Mouse (Mus musculus) cerebellum, adult 2 months (tissue): Measurements from ENCODE around the gene Hemk1. TPM values are rescaled to one million over a fixed set of nuclear protein-coding genes. Genes with fewer than 3 reads are reported as not detected.

Source experiments
- DNase-seq, 2 experiments: peaks; one replicate each; pipeline ENCODE4 v3.0.0; 2021
- H3K27ac ChIP-seq: fragments of 200-500 bp; 2 replicates; pipeline ENCODE4 v1.5.1; 2012; ENCODE audit warnings: low read length, control low read depth, inconsistent platforms; ENCODE audit not compliant: insufficient read depth
- H3K27me3 ChIP-seq: fragments of 200-500 bp; 2 replicates; pipeline ENCODE4 v1.6.1; 2012; ENCODE audit warnings: inconsistent platforms, mild to moderate bottlenecking, low read length, moderate library complexity; ENCODE audit not compliant: control insufficient read depth, insufficient read depth
- H3K4me1 ChIP-seq: fragments of 200-500 bp; 2 replicates; pipeline ENCODE4 v1.6.1; 2011; ENCODE audit warnings: low read length; ENCODE audit not compliant: control insufficient read depth, insufficient read depth
- H3K4me3 ChIP-seq: fragments of 200-500 bp; replicated peaks from 2 replicates; pipeline ENCODE3; 2011; ENCODE audit warnings: mild to moderate bottlenecking, low read depth, low read length, control low read depth; ENCODE audit not compliant: insufficient read depth
- CTCF ChIP-seq: fragments of 200-500 bp; IDR thresholded peaks from 2 replicates; pipeline ENCODE4 v1.5.1; 2011; ENCODE audit warnings: low read depth, mild to moderate bottlenecking, control low read depth, low read length, moderate library complexity, borderline replicate concordance; ENCODE audit not compliant: insufficient read depth
- POLR2A ChIP-seq: fragments of 200-500 bp; IDR thresholded peaks from 2 replicates; pipeline ENCODE4 v1.6.1; 2011; ENCODE audit warnings: low read length, control low read depth, borderline replicate concordance; ENCODE audit not compliant: insufficient read depth
- WGBS: fragments of 180-500 bp; shearing (Covaris S2); methylation state at CpG from one replicate; pipeline ENCODE4 v1.1.7; 2018; 5-methylcytosine and 5-hydroxymethylcytosine counted together
- polyA plus RNA-seq: library from polyadenylated mRNA; depleted of rRNA; stranded (reverse); fragments of >200 nt; gene quantifications from 2 replicates; pipeline ENCODE4 v1.2.3, GENCODE M21; 2012

Gene Hemk1
- polyA plus RNA-seq, 1 experiment: 27.8 TPM

DNA sequence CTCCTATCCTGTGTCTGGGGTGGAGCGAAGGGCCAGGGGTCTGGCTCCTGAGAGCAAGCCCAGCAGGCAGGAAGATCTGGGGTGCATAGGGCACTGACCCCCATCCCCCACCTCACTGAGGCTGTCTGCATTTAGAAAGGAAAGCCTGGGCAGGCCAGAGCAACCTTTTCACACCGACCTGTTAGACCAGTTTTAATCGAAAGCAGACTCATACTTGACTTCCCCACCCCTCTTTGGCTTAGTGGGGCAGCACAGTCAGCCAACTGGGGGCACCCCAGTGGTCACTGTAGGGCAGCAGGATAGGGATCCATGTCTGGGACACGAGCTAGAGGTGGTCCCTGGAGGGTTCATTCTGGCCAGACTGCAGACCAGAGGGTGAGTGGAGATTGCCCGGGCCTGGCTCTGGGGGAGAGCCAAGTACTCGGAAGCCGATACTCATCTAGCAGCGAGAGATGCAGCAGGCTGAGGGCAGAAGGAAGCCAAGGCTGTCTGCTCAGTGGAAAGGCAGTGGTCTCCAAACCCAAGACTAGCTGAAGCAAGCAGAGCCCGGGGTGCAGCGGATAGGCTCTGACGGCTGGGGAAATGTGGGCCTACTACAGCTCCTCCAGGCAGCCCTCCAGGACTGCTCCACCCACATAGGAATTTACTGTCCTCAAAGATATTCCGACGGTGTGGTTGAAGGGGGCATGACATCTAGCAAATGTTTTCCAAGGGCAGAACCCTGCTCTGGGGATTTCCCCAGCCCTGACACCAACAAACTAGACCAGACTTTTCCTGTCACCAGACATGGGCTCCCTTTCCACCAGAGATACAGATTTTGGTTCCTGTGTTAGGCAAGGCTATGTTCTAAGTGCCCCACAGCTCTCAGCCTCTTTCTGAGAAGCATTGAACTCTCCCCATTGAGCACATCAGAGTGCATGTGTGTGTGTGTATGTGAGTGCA, 32.3 kb downstream of the Hemk1 start:
- TF ChIP-seq POLR2A: no peak
- no peak for TF ChIP-seq CTCF
- H3K27me3 ChIP-seq: no peaks in the 10 kb centered on the region
- H3K27ac ChIP-seq: no peak overlapping the region
- DNase-seq: no peak
- H3K4me3 ChIP-seq: no peak overlapping the region
- no peaks in the 10 kb centered on the region for H3K4me1 ChIP-seq
- 51% methylated on average over 13 of the region's 13 CpGs for WGBS

DNA sequence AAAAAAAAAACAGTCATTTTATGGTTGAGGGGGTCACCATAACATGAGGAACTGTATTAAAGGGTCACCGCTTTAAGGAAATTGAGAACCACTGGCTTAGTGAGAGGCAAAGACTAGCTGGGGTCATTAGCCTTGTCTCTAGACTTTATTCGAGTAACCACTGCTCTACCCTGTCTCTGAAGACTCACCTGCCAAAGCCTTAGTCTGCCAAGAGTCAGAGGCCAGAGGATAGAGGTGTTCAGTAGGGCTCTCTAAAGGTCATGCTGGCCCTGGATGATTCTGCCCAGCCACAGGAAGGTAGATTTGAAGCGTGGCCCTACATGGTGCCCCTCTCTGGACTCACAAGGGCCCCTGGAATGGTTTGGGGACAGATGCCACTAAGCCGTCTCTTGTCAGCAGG, 33.1 kb downstream of the Hemk1 start:
- no peaks in the 10 kb centered on the region for H3K4me1 ChIP-seq
- 91% methylated on average over 4 of the region's 4 CpGs for WGBS
- H3K4me3 ChIP-seq: no peak overlapping the region
- no peak for TF ChIP-seq POLR2A
- no peak for TF ChIP-seq CTCF
- H3K27me3 ChIP-seq: no peaks in the 10 kb centered on the region
- no peak for DNase-seq
- no peak overlapping the region for H3K27ac ChIP-seq

DNA sequence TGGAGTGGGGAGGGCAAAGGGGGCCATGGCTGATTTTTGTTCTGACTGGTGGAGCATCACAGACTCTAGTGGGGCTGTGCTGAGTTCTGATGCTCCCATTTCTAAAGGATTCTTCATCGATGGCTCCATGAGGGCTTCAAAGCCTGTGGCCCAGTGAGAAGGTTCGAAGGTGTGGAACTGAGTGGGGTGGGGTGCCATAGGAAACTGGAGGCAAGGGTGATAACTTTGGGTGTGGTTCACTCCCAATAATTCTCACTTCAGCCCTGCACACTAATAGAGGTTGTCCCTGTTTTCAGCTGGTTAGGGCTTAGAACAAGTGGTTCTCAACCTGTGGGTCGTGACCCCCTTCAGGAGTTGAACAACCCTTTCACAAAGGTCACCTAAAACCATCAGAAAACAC, 33.8 kb downstream of the Hemk1 start:
- no peak for DNase-seq
- WGBS: 95% methylated on average over 3 of the region's 3 CpGs
- Histone ChIP-seq H3K27me3 (no peaks in the 10 kb centered on the region), H3K27ac (no peak overlapping the region), H3K4me1 (no peaks in the 10 kb centered on the region), H3K4me3 (no peak overlapping the region)
- TF ChIP-seq CTCF (no peak), POLR2A (no peak)

DNA sequence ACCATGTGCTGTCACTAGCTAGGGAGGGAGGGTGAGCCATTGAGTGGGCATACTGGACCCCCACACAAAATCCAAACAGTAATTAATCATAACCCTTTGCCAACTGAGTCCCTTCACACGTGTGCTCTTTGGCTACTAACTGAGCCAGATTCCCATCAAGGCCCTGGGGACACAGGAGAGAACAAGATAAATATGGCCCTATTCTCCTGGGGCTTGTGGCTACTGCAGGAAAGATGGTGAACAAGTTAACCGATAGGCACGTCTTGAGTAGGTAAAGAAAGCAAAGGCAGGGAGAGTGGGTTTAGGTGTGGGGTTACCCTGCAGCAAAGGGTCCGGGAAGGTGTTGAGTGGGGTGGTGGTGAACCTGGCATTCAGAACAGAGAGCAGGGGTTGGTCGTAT, 34.2 kb downstream of the Hemk1 start:
- Histone ChIP-seq H3K27ac (no peak overlapping the region), H3K4me1 (no peaks in the 10 kb centered on the region), H3K27me3 (no peaks in the 10 kb centered on the region), H3K4me3 (no peak overlapping the region)
- no peak for TF ChIP-seq CTCF
- no peak for TF ChIP-seq POLR2A
- DNase-seq: no peak
- 76% methylated on average over 5 of the region's 5 CpGs for WGBS

DNA sequence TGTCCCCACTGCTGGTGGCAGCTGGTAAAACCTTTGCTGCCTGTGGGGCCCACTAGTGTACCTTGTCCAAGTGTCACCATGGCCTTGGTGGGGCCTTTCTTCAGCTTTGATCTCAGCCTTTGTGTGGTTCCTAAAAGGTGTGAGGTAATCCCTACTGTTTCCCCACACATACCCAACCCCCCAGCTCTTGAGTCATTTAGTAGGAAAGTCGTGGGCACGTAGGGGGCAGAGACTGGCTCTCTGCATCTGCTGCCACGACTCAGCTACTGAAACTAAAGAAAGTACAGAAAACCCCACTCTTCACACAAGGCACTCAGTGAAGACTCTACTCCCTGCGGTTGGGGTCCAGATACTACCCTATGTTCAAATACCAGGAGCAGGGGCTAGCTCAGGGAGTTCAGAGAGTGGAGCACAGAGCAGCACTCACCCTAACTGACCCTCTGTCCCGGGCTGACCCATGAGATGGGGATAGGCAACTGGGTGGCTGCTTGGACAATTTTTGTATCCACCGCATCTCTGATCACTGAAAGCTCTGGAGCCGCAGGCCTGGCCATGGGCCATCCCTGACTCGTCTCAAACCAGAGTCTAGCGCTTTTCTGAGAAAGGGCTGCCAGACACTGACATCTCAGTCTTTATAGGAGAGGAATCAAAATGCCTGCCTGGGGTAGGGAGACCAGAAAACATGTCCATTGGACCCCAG, 34.9 kb downstream of the Hemk1 start:
- TF ChIP-seq POLR2A: no peak
- no peak for TF ChIP-seq CTCF
- Histone ChIP-seq H3K27ac (no peak overlapping the region), H3K4me1 (no peaks in the 10 kb centered on the region), H3K4me3 (no peak overlapping the region), H3K27me3 (no peaks in the 10 kb centered on the region)
- WGBS: 70% methylated on average over 9 of the region's 9 CpGs
- DNase-seq: no peak

GRCm38 (mm10) chr9:107302592-107302991, 35.6 kb downstream of the Hemk1 start:
- Histone ChIP-seq H3K27ac (no peak overlapping the region), H3K4me1 (no peaks in the 10 kb centered on the region), H3K4me3 (no peak overlapping the region), H3K27me3 (no peaks in the 10 kb centered on the region)
- 90% methylated on average over 7 of the region's 7 CpGs for WGBS
- no peak for DNase-seq
- no peak for TF ChIP-seq POLR2A
- no peak for TF ChIP-seq CTCF

DNA sequence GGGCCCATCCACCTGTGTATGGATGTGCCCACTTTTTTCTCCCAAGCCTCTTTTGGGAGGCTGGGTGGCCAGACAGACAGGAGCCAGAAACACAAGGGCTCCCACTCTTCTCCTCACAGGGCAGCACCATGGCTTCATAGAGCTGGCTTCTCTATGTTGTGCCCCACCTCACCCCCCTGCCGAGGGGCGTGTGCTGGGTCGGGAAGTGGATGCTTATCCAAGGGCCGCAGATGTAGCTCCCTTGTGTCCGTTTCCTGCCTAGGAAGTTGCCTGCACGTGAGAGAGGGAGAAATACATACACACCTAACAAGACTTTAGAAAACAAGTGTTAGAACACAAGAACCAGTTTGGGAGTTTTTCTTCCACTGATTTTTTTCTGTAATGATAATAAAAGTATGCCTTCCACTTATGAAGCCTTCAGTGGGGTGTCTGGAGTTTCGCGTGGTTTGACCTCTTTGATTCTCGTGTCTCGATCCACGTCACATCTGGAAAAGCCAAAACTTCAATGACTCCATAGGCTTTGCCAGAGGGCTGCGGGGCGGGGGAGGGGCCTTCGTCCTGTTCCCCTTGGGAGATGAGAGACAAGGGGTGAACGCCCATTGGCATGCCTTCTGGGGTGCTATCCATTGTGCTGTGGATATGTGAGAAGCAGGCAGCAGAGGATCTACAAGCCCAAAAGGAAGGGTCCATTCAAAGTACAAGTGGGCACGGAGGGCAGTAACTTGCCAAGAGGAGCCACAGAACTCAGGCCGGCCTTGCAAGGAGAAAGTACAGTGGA, 36.4 kb downstream of the Hemk1 start:
- 83% methylated on average over 17 of the region's 17 CpGs for WGBS
- TF ChIP-seq POLR2A (no peak), CTCF (no peak)
- Histone ChIP-seq H3K4me1 (peaks cover 5% of the 10 kb centered on the region; the same call in 1 of the 2 replicates), H3K27ac (no peak overlapping the region), H3K4me3 (no peak overlapping the region), H3K27me3 (no peaks in the 10 kb centered on the region)
- no peak for DNase-seq
